Mouse (Mus musculus): ENCODE measurements around the gene Apobec2.

GRCm38 (mm10) chr17:48379050-48379449, 53.7 kb downstream of the Apobec2 start:
- TF ChIP-seq CTCF (conservative IDR thresholded peaks at IDR 0.05 in 1 of 2, IDR thresholded peaks at IDR 0.05 in 1 of 2; ENCODE audit: low read depth in 2 of 2, low read length in 2 of 2) (no peak), MAFK (IDR thresholded peaks at IDR 0.05; ENCODE audit: insufficient replicate concordance, low read length) (no peak), POLR2A (IDR thresholded peaks at IDR 0.05; ENCODE audit: low read depth, low read length) (no peak), NELFE (IDR thresholded peaks at IDR 0.05; ENCODE audit: low read depth, low read length) (no peak), POLR2AphosphoS2 (IDR thresholded peaks at IDR 0.05; ENCODE audit: low read depth, low read length) (no peak)
